Comparison of ENCODE assay signal across 8 mouse cellular contexts in genomic region chr1:34842389-34842861, GRCm38 (mm10). TPM values are rescaled to one million over a fixed set of nuclear protein-coding genes. Genes with fewer than 3 reads are reported as not detected.
DNase-seq lines count a peak whose midpoint lies in the region; ATAC-seq and TF ChIP-seq lines count a peak whose summit lies in the region.

No protein-coding gene starts in this region.

- H3K27ac ChIP-seq in embryonic facial prominence, embryonic 13.5 days, result peak overlapping the region; percentile 97
- H3K27ac ChIP-seq in liver, adult 2 months (replicated peaks; ENCODE audit: insufficient read depth, low read depth, low read length), result peak overlapping the region; percentile 92

- H3K9ac ChIP-seq in embryonic facial prominence, embryonic 13.5 days, result peak overlapping the region; percentile 94
- H3K9ac ChIP-seq in liver, adult 2 months (ENCODE audit: low read depth, low read length), result peak overlapping the region; percentile 98

- H3K79me2 ChIP-seq in liver, adult 2 months (ENCODE audit: control insufficient read depth, insufficient read depth, low read length), result peaks cover 20% of the 10 kb centered on the region; the same call in 1 of the 2 replicates

- under 1% methylated on average over 37 of the region's 51 CpGs for WGBS in embryonic facial prominence, embryonic 13.5 days
- WGBS in liver, adult 2 months, result 1% methylated on average over 39 of the region's 51 CpGs

- H3K4me2 ChIP-seq in embryonic facial prominence, embryonic 13.5 days, result peak overlapping the region; percentile 81

- no peak for TF ChIP-seq POLR2A in liver, adult 2 months (IDR thresholded peaks at IDR 0.05; ENCODE audit: extremely low read depth, insufficient read depth, low read length)

- TF ChIP-seq CTCF in liver, adult 2 months (IDR thresholded peaks at IDR 0.05; ENCODE audit: low read depth, low read length), result no peak

- ATAC-seq in embryonic facial prominence, embryonic 13.5 days (ENCODE audit: insufficient number of reproducible peaks, insufficient read depth, low FRiP score, low TSS enrichment, low read depth), result peak; percentile 85
- peak; percentile 34; the same call in 1 of the 2 replicates for ATAC-seq in monocyte, adult 5-6 weeks (replicated peaks; ENCODE audit: insufficient number of reproducible peaks, low FRiP score, low TSS enrichment, poor library complexity, severe bottlenecking)

- H3K27me3 ChIP-seq in embryonic facial prominence, embryonic 13.5 days, result no peaks in the 10 kb centered on the region
- H3K27me3 ChIP-seq in liver, adult 2 months (ENCODE audit: control insufficient read depth, insufficient read depth, low read length), result no peaks in the 10 kb centered on the region

- H3K4me3 ChIP-seq in embryonic facial prominence, embryonic 13.5 days, result peak overlapping the region; percentile 72
- H3K4me3 ChIP-seq in liver, adult 2 months (ENCODE audit: insufficient read depth, low read depth, low read length), result peak overlapping the region; percentile 89

- H3K36me3 ChIP-seq in embryonic facial prominence, embryonic 13.5 days, result no peaks in the 10 kb centered on the region
- no peaks in the 10 kb centered on the region for H3K36me3 ChIP-seq in liver, adult 2 months (ENCODE audit: control insufficient read depth, insufficient read depth, low read length)

- peak; percentile 42 for DNase-seq in kidney, adult 9 months
- no peak for DNase-seq in kidney, adult 8-10 months
- DNase-seq in R1 (ENCODE audit: low read depth, low spot score), result peak; percentile 61
- peak; percentile 72 for DNase-seq in heart, postnatal 4 days
- no peak for DNase-seq in liver, adult 2 months (ENCODE audit: extremely low read depth, low read depth, low spot score)
- DNase-seq in thymus, postnatal 36 days, result peak; percentile 72 to 73

- H3K4me1 ChIP-seq in embryonic facial prominence, embryonic 13.5 days, result peaks cover 33% of the 10 kb centered on the region
- peaks cover 13% of the 10 kb centered on the region for H3K4me1 ChIP-seq in liver, adult 2 months (ENCODE audit: control insufficient read depth, insufficient read depth, low read length)

- H3K9me3 ChIP-seq in embryonic facial prominence, embryonic 13.5 days, result no peaks in the 10 kb centered on the region

RNA-seq across cellular contexts. Expression of gene Fam168b, which starts 0.4 kb away (rescaled TPM):
- polyA plus RNA-seq in embryonic facial prominence, embryonic 13.5 days (2015; fragmentation: Nextera tagmentation; extraction: Ambion mirVana), result 91.8 and 93.8 TPM in 2 replicates
- 10 to 100 TPM; 83.2 to 89.8 TPM for total RNA-seq in heart, postnatal 4 days (2021)
- 16.6 and 23.3 TPM in 2 replicates for total RNA-seq in liver, adult 2 months (2014; rRNA removed)
- polyA plus RNA-seq in liver, adult 2 months (2012; rRNA removed), result 105 and 117 TPM in 2 replicates
- 101 to 121 TPM (median 108 TPM) in 3 replicates for total RNA-seq in monocyte, adult 5-6 weeks (2017)

RNA-seq across cellular contexts. Expression of gene Plekhb2, which starts 7.4 kb away (rescaled TPM):
- 11.6 and 15.2 TPM in 2 replicates for polyA plus RNA-seq in embryonic facial prominence, embryonic 13.5 days (2015; fragmentation: Nextera tagmentation; extraction: Ambion mirVana)
- total RNA-seq in heart, postnatal 4 days (2021), result 10 to 100 TPM; 67.0 to 73.6 TPM
- 10.6 and 12.8 TPM in 2 replicates for total RNA-seq in liver, adult 2 months (2014; rRNA removed)
- polyA plus RNA-seq in liver, adult 2 months (2012; rRNA removed), result 6.7 and 14.5 TPM in 2 replicates
- 32.1 to 49.0 TPM (median 41.0 TPM) in 3 replicates for total RNA-seq in monocyte, adult 5-6 weeks (2017)

Comparison
In these comparisons a context has a peak if more than half of its experiments do, and no peak if none do; other contexts are left out.
1. DNase-seq: peak in kidney, adult 9 months (single experiment), R1 (single experiment), heart, postnatal 4 days (single experiment) and thymus, postnatal 36 days (2 of 2); none in kidney, adult 8-10 months (0 of 2) and liver, adult 2 months (single experiment).